Mouse (Mus musculus): Measurements from ENCODE around the gene Zc2hc1c.

- TF ChIP-seq CTCF (IDR thresholded peaks at IDR 0.05; ENCODE audit: low read depth, low read length): no peak
- TF ChIP-seq EP300 (IDR thresholded peaks at IDR 0.05; ENCODE audit: insufficient read depth, low read depth, low read length): no peak
- no peak for TF ChIP-seq POLR2A (IDR thresholded peaks at IDR 0.05; ENCODE audit: insufficient read depth, low read length)
Observed at GRCm38 (mm10) chr12:85269821-85270220, 18.6 kb upstream of the Zc2hc1c start.
